Mouse (Mus musculus) heart, embryonic 14.5 days (tissue): Measurements from ENCODE around the gene Hist1h1c. TPM values are rescaled to one million over a fixed set of nuclear protein-coding genes. Genes with fewer than 3 reads are reported as not detected.

Experiments used
- ATAC-seq: fragments of 200-750 bp; cut with Nextera tagmentation; 2 replicates; pipeline ENCODE4 v1.8.0; 2017; ENCODE audit warnings: low read depth, moderate TSS enrichment; ENCODE audit not compliant: insufficient number of reproducible peaks, insufficient read depth, low FRiP score
- H3K27ac ChIP-seq, 2 experiments: fragments of 200-500 bp in 1 of 2; fragments of 300-500 bp in 1 of 2; sonication (generic) in 1 of 2; replicated peaks in 1 of 2; 2 replicates each; pipeline ENCODE4 v1.5.1; 2012 to 2014; ENCODE audit warnings: low read depth in 2 of 2, low read length in 2 of 2, control low read depth in 1 of 2, mild to moderate bottlenecking in 1 of 2, mixed read lengths in 1 of 2; ENCODE audit not compliant: control insufficient read depth in 1 of 2, insufficient read depth in 1 of 2
- H3K27me3 ChIP-seq: fragments of 300-500 bp; sonication (generic); 2 replicates; pipeline ENCODE4 v1.6.1; 2014; ENCODE audit warnings: mild to moderate bottlenecking, low read length, control low read depth; ENCODE audit not compliant: control insufficient read depth, insufficient read depth
- H3K36me3 ChIP-seq: fragments of 300-500 bp; sonication (generic); 2 replicates; pipeline ENCODE4 v1.6.1; 2014; ENCODE audit warnings: mild to moderate bottlenecking, control low read depth, low read length, mixed read lengths; ENCODE audit not compliant: control insufficient read depth, insufficient read depth
- H3K4me1 ChIP-seq, 2 experiments: fragments of 200-500 bp in 1 of 2; fragments of 300-500 bp in 1 of 2; sonication (generic) in 1 of 2; 2 replicates each; pipeline ENCODE4 v1.6.1; 2012 to 2014; ENCODE audit warnings: low read length in 2 of 2, control low read depth in 1 of 2, mixed read lengths in 1 of 2; ENCODE audit not compliant: control insufficient read depth in 2 of 2, insufficient read depth in 2 of 2
- H3K4me2 ChIP-seq: fragments of 300-500 bp; sonication (generic); 2 replicates; pipeline ENCODE4 v1.6.1; 2014; ENCODE audit warnings: mild to moderate bottlenecking, low read length
- H3K4me3 ChIP-seq, 2 experiments: fragments of 200-500 bp in 1 of 2; fragments of 300-500 bp in 1 of 2; sonication (generic) in 1 of 2; 2 replicates each; pipeline ENCODE4 v1.5.1; 2012 to 2014; ENCODE audit warnings: low read length in 2 of 2, mild to moderate bottlenecking in 2 of 2, control low read depth in 1 of 2, low read depth in 1 of 2, moderate library complexity in 1 of 2; ENCODE audit not compliant: control insufficient read depth in 1 of 2, insufficient read depth in 1 of 2
- H3K9ac ChIP-seq: fragments of 300-500 bp; sonication (generic); 2 replicates; pipeline ENCODE4 v1.6.1; 2014; ENCODE audit warnings: mild to moderate bottlenecking, low read length
- H3K9me3 ChIP-seq: fragments of 300-500 bp; sonication (generic); 2 replicates; pipeline ENCODE4 v1.6.1; 2016; ENCODE audit warnings: low read length, control low read depth; ENCODE audit not compliant: control insufficient read depth
- WGBS: fragments of 180-500 bp; shearing (Covaris S2); extraction: QIAGEN DNeasy Blood & Tissue Kit; methylation state at CpG from one replicate; pipeline ENCODE4 v1.1.7; 2014; 5-methylcytosine and 5-hydroxymethylcytosine counted together
- polyA plus RNA-seq: library from polyadenylated mRNA; unstranded; fragments of >200 nt; fragmentation: Nextera tagmentation; extraction: Ambion mirVana; gene quantifications from 2 replicates; pipeline ENCODE4 v1.2.1, GENCODE M21; 2014

The Hist1h1c gene
- polyA plus RNA-seq, result 36.9 and 43.9 TPM in 2 replicates

GRCm38 (mm10) chr13:23738677-23739068 is at the start of gene Hist1h1c:
Hist1h1c (plus strand) TSS chr13:23738808.
- peak within 1 kb of the TSS; percentile 75 for H3K4me2 ChIP-seq
- no peaks in the 10 kb centered on the region for H3K9me3 ChIP-seq
- peak within 1 kb of the TSS; percentile 51 to 86 for H3K4me3 ChIP-seq
- peak within 1 kb of the TSS; percentile 99 for H3K27ac ChIP-seq
- H3K4me1 ChIP-seq, result peaks cover 0 to 15% of the 10 kb centered on the region in 2 experiments; a peak in 1 of 4 replicates
- WGBS, result under 1% methylated on average over 29 of the region's 38 CpGs
- H3K27me3 ChIP-seq, result no peaks in the 10 kb centered on the region
- ATAC-seq, result peak; percentile 91
- peak within 1 kb of the TSS; percentile 95 for H3K9ac ChIP-seq
- no peaks in the 10 kb centered on the region for H3K36me3 ChIP-seq

GRCm38 (mm10) chr13:23688956-23689355 is 49.7 kb upstream of the Hist1h1c start:
- H3K9ac ChIP-seq, result no peak overlapping the region
- 95% methylated on average over 2 of the region's 2 CpGs for WGBS
- ATAC-seq, result no peak
- H3K4me1 ChIP-seq, result peaks cover 0 to 5% of the 10 kb centered on the region in 2 experiments; a peak in 1 of 4 replicates
- no peak overlapping the region for H3K27ac ChIP-seq
- no peaks in the 10 kb centered on the region for H3K36me3 ChIP-seq
- H3K27me3 ChIP-seq, result no peaks in the 10 kb centered on the region
- H3K4me2 ChIP-seq, result no peak overlapping the region
- H3K4me3 ChIP-seq, result no peak overlapping the region
- no peaks in the 10 kb centered on the region for H3K9me3 ChIP-seq

GRCm38 (mm10) chr13:23689459-23689858 is 49.1 kb upstream of the Hist1h1c start:
- no peak for ATAC-seq
- 44% methylated on average over 2 of the region's 2 CpGs for WGBS

GRCm38 (mm10) chr13:23693856-23694440 is 44.7 kb upstream of the Hist1h1c start:
- Histone ChIP-seq H3K4me1 (peaks cover 4% of the 10 kb centered on the region in 2 experiments; a peak in 2 of 4 replicates), H3K27me3 (no peaks in the 10 kb centered on the region), H3K4me3 (no peak overlapping the region), H3K36me3 (no peaks in the 10 kb centered on the region), H3K9ac (no peak overlapping the region), H3K4me2 (no peak overlapping the region), H3K9me3 (no peaks in the 10 kb centered on the region), H3K27ac (no peak overlapping the region)
- 77% methylated on average over 6 of the region's 6 CpGs for WGBS
- no peak for ATAC-seq

More at GRCm38 (mm10) chr13:23689459-23689858, 49.1 kb upstream of the Hist1h1c start:
- H3K27ac ChIP-seq, result no peak overlapping the region
- H3K9ac ChIP-seq, result no peak overlapping the region
- no peaks in the 10 kb centered on the region for H3K27me3 ChIP-seq
- peaks cover 0 to 5% of the 10 kb centered on the region in 2 experiments; a peak in 1 of 4 replicates for H3K4me1 ChIP-seq
- H3K4me2 ChIP-seq, result no peak overlapping the region
- no peaks in the 10 kb centered on the region for H3K9me3 ChIP-seq
- no peaks in the 10 kb centered on the region for H3K36me3 ChIP-seq
- H3K4me3 ChIP-seq, result no peak overlapping the region

- WGBS, result 92% methylated on average over 9 of the region's 9 CpGs
- H3K9me3 ChIP-seq, result no peaks in the 10 kb centered on the region
- no peak overlapping the region for H3K4me3 ChIP-seq
- H3K9ac ChIP-seq, result no peak overlapping the region
- no peaks in the 10 kb centered on the region for H3K27me3 ChIP-seq
- peaks cover 4% of the 10 kb centered on the region in 2 experiments; a peak in 2 of 4 replicates for H3K4me1 ChIP-seq
- no peak for ATAC-seq
- no peak overlapping the region for H3K4me2 ChIP-seq
- no peak overlapping the region for H3K27ac ChIP-seq
- H3K36me3 ChIP-seq, result no peaks in the 10 kb centered on the region
These were observed 43.7 kb upstream of the Hist1h1c start for GRCm38 (mm10) chr13:23694956-23695355.

- 0 out of 2 replicates have a peak within 1 kb of the TSS, but pooled peaks have one; percentile 12 for H3K9ac ChIP-seq
- H3K4me2 ChIP-seq, result peak within 1 kb of the TSS; percentile 34; the same call in 1 of the 2 replicates
- H3K36me3 ChIP-seq, result no peaks in the 10 kb centered on the region
- no peak for ATAC-seq
- peaks cover 4% of the 10 kb centered on the region in 2 experiments; a peak in 2 of 4 replicates for H3K4me1 ChIP-seq
- H3K4me3 ChIP-seq, result no peak within 1 kb of the TSS
- H3K27ac ChIP-seq, result no peak within 1 kb of the TSS
- WGBS, result 47% methylated on average over 12 of the region's 13 CpGs
- no peaks in the 10 kb centered on the region for H3K9me3 ChIP-seq
- no peaks in the 10 kb centered on the region for H3K27me3 ChIP-seq
These were observed 43.1 kb upstream of the Hist1h1c start, which contains the start of gene Hist1h1t for GRCm38 (mm10) chr13:23695514-23695913. Hist1h1t (plus strand) TSS chr13:23695814.

GRCm38 (mm10) chr13:23696061-23696474 is 42.5 kb upstream of the Hist1h1c start:
- H3K4me2 ChIP-seq, result peak overlapping the region; percentile 34; the same call in 1 of the 2 replicates
- H3K9ac ChIP-seq, result 0 out of 2 replicates have a peak overlapping the region, but pooled peaks have one; percentile 12
- no peak overlapping the region for H3K27ac ChIP-seq
- no peaks in the 10 kb centered on the region for H3K36me3 ChIP-seq
- no peaks in the 10 kb centered on the region for H3K27me3 ChIP-seq
- WGBS, result 53% methylated on average over 15 of the region's 15 CpGs
- peaks cover 4 to 7% of the 10 kb centered on the region in 2 experiments; a peak in 2 of 4 replicates for H3K4me1 ChIP-seq
- no peak for ATAC-seq
- no peaks in the 10 kb centered on the region for H3K9me3 ChIP-seq
- H3K4me3 ChIP-seq, result no peak overlapping the region
